Mouse (Mus musculus) MEL (cell line): ENCODE measurements around the gene Tln2. TPM values are rescaled to one million over a fixed set of nuclear protein-coding genes. Genes with fewer than 3 reads are reported as not detected.

Experiments used
- DNase-seq: peaks from one replicate; pipeline ENCODE4 v3.0.0; 2011; ENCODE audit warnings: low read depth, low spot score
- H3K27ac ChIP-seq: 2 replicates; pipeline ENCODE4 v1.5.1; 2012; ENCODE audit warnings: low read depth, mild to moderate bottlenecking, control low read depth, low read length, moderate library complexity; ENCODE audit not compliant: control insufficient read depth
- H3K27me3 ChIP-seq, 2 experiments: fragments of 150-350 bp in 1 of 2; sonication (generic) in 1 of 2; 2 replicates each; pipeline ENCODE4 v1.6.1; 2012; ENCODE audit warnings: low read length in 2 of 2, mild to moderate bottlenecking in 2 of 2, improper control_type of control experiment in 1 of 2, moderate library complexity in 1 of 2; ENCODE audit not compliant: insufficient read depth in 2 of 2, control insufficient read depth in 1 of 2
- H3K36me3 ChIP-seq, 2 experiments: 2 replicates each; pipeline ENCODE4 v1.6.1; 2012 to 2014; ENCODE audit warnings: low read length in 2 of 2, improper control_type of control experiment in 1 of 2, inconsistent platforms in 1 of 2, mild to moderate bottlenecking in 1 of 2; ENCODE audit not compliant: insufficient read depth in 2 of 2, control insufficient read depth in 1 of 2
- H3K4me1 ChIP-seq, 2 experiments: fragments of 150-350 bp in 1 of 2; sonication (generic) in 1 of 2; 2 replicates each; pipeline ENCODE4 v1.6.1; 2012; ENCODE audit warnings: low read length in 2 of 2, improper control_type of control experiment in 1 of 2, mild to moderate bottlenecking in 1 of 2; ENCODE audit not compliant: insufficient read depth in 2 of 2, control insufficient read depth in 1 of 2
- H3K4me3 ChIP-seq, 2 experiments: fragments of 150-350 bp in 1 of 2; sonication (generic) in 1 of 2; 2 replicates each; pipeline ENCODE4 v1.5.1; 2012; ENCODE audit warnings: low read depth in 2 of 2, low read length in 2 of 2, mild to moderate bottlenecking in 2 of 2, moderate library complexity in 2 of 2, control low read depth in 1 of 2, improper control_type of control experiment in 1 of 2; ENCODE audit not compliant: control insufficient read depth in 1 of 2, insufficient read depth in 1 of 2
- H3K79me2 ChIP-seq: 2 replicates; pipeline ENCODE4 v1.6.1; 2012; ENCODE audit warnings: mild to moderate bottlenecking, low read length, moderate library complexity; ENCODE audit not compliant: control insufficient read depth, poor library complexity, insufficient read depth
- H3K9ac ChIP-seq: 2 replicates; pipeline ENCODE4 v1.6.1; 2012; ENCODE audit warnings: low read depth, mild to moderate bottlenecking, control low read depth, low read length, moderate library complexity; ENCODE audit not compliant: control insufficient read depth, poor library complexity, severe bottlenecking
- H3K9me3 ChIP-seq: fragments of 150-350 bp; sonication (generic); replicated peaks from 2 replicates; pipeline ENCODE4 v1.6.1; 2012; ENCODE audit warnings: mild to moderate bottlenecking, low read length, improper control_type of control experiment, moderate library complexity; ENCODE audit not compliant: insufficient read depth
- CHD1 ChIP-seq: IDR thresholded peaks from 2 replicates; pipeline ENCODE4 v1.6.1; 2012; ENCODE audit warnings: low read depth, mild to moderate bottlenecking, inconsistent platforms, low read length, improper control_type of control experiment
- CTCF ChIP-seq, 3 experiments: IDR thresholded peaks in 2 of 3; conservative IDR thresholded peaks in 1 of 3; 2 replicates each; pipeline ENCODE4 v1.5.1; 2011 to 2012; ENCODE audit warnings: low read length in 3 of 3, low read depth in 2 of 3, mild to moderate bottlenecking in 2 of 3, improper control_type of control experiment in 1 of 3, inconsistent platforms in 1 of 3, mixed read lengths in 1 of 3, moderate library complexity in 1 of 3; ENCODE audit not compliant: control insufficient read depth in 1 of 3, insufficient read depth in 1 of 3, poor library complexity in 1 of 3, severe bottlenecking in 1 of 3
- ELF1 ChIP-seq: IDR thresholded peaks from 2 replicates; pipeline ENCODE4 v1.6.1; 2014; ENCODE audit warnings: low read depth, mild to moderate bottlenecking, inconsistent platforms, low read length, improper control_type of control experiment, moderate library complexity
- GABPA ChIP-seq: IDR thresholded peaks from 2 replicates; pipeline ENCODE4 v1.6.1; 2012; ENCODE audit warnings: low read depth, mild to moderate bottlenecking, inconsistent platforms, low read length, improper control_type of control experiment, moderate library complexity
- GATA1 ChIP-seq: IDR thresholded peaks from 2 replicates; pipeline ENCODE4 v1.6.1; 2011; ENCODE audit warnings: low read depth, low read length, improper control_type of control experiment
- KAT2A ChIP-seq: conservative IDR thresholded peaks from 2 replicates; pipeline ENCODE4 v1.6.1; 2012; ENCODE audit warnings: low read depth, low read length, improper control_type of control experiment, inconsistent platforms
- MAX ChIP-seq: IDR thresholded peaks from 2 replicates; pipeline ENCODE4 v1.6.1; 2011; ENCODE audit warnings: low read length, improper control_type of control experiment
- MEF2A ChIP-seq: IDR thresholded peaks from 2 replicates; pipeline ENCODE4 v1.6.1; 2014; ENCODE audit warnings: low read depth, mild to moderate bottlenecking, inconsistent platforms, low read length, improper control_type of control experiment; ENCODE audit not compliant: poor library complexity, insufficient replicate concordance, severe bottlenecking; ENCODE audit errors: extremely low read depth
- MYB ChIP-seq: IDR thresholded peaks from 2 replicates; pipeline ENCODE4 v1.6.1; 2011; ENCODE audit warnings: mild to moderate bottlenecking, low read depth, low read length, improper control_type of control experiment
- NELFE ChIP-seq: IDR thresholded peaks from 2 replicates; pipeline ENCODE4 v1.6.1; 2011; ENCODE audit warnings: low read depth, low read length, improper control_type of control experiment
- POLR2AphosphoS2 ChIP-seq: IDR thresholded peaks from 2 replicates; pipeline ENCODE4 v1.6.1; 2011; ENCODE audit warnings: low read length, improper control_type of control experiment
- POLR2AphosphoS5 ChIP-seq: IDR thresholded peaks from 2 replicates; pipeline ENCODE4 v1.6.1; 2012; ENCODE audit warnings: low read depth, borderline replicate concordance, mild to moderate bottlenecking, inconsistent platforms, low read length, moderate library complexity, mixed read lengths
- RCOR1 ChIP-seq: IDR thresholded peaks from 2 replicates; pipeline ENCODE4 v1.6.1; 2012; ENCODE audit warnings: low read depth, mild to moderate bottlenecking, inconsistent platforms, low read length, improper control_type of control experiment
- SIN3A ChIP-seq: IDR thresholded peaks from 2 replicates; pipeline ENCODE4 v1.6.1; 2012; ENCODE audit warnings: low read length, improper control_type of control experiment, inconsistent platforms
- TAL1 ChIP-seq: IDR thresholded peaks from 2 replicates; pipeline ENCODE4 v1.6.1; 2012; ENCODE audit warnings: mild to moderate bottlenecking, inconsistent platforms, low read length, moderate library complexity, mixed read lengths
- TBP ChIP-seq: IDR thresholded peaks from 2 replicates; pipeline ENCODE4 v1.8.0; 2011; ENCODE audit warnings: low read depth, low read length, improper control_type of control experiment
- TCF12 ChIP-seq: IDR thresholded peaks from 2 replicates; pipeline ENCODE4 v1.6.1; 2014; ENCODE audit warnings: low read depth, mild to moderate bottlenecking, inconsistent platforms, low read length, improper control_type of control experiment, moderate library complexity
- UBTF ChIP-seq: IDR thresholded peaks from 2 replicates; pipeline ENCODE4 v1.6.1; 2012; ENCODE audit warnings: low read depth, mild to moderate bottlenecking, inconsistent platforms, low read length, improper control_type of control experiment, moderate library complexity, borderline replicate concordance; ENCODE audit not compliant: insufficient read depth
- ZC3H11A ChIP-seq: IDR thresholded peaks from 2 replicates; pipeline ENCODE4 v1.6.1; 2012; ENCODE audit warnings: low read depth, mild to moderate bottlenecking, inconsistent platforms, low read length, improper control_type of control experiment
- ZKSCAN1 ChIP-seq: IDR thresholded peaks from 2 replicates; pipeline ENCODE4 v1.6.1; 2012; ENCODE audit warnings: low read depth, mild to moderate bottlenecking, inconsistent platforms, low read length, improper control_type of control experiment, moderate library complexity
- ZNF384 ChIP-seq: IDR thresholded peaks from 2 replicates; pipeline ENCODE4 v1.6.1; 2012; ENCODE audit warnings: low read depth, mild to moderate bottlenecking, inconsistent platforms, low read length, improper control_type of control experiment
- polyA plus RNA-seq, 2 experiments: library from polyadenylated mRNA; stranded (reverse) in 1 of 2; unstranded in 1 of 2; fragments of >175 nt in 1 of 2; fragments of >200 nt in 1 of 2; gene quantifications; 2 replicates each; pipeline versions ENCODE4 v1.2.1 to v1.2.4; 2012; ENCODE audit warnings: low replicate concordance in 2 of 2, low read depth in 1 of 2; ENCODE audit not compliant: insufficient read length in 2 of 2, insufficient read depth in 1 of 2, missing spikeins in 1 of 2
- total RNA-seq: library from RNA; depleted of rRNA; stranded (reverse); fragments of 300-350 nt; gene quantifications from 2 replicates; pipeline ENCODE4 v1.2.3, GENCODE M21; 2012

The Tln2 gene
- total and polyA plus RNA-seq, 3 experiments: not detected

DNA sequence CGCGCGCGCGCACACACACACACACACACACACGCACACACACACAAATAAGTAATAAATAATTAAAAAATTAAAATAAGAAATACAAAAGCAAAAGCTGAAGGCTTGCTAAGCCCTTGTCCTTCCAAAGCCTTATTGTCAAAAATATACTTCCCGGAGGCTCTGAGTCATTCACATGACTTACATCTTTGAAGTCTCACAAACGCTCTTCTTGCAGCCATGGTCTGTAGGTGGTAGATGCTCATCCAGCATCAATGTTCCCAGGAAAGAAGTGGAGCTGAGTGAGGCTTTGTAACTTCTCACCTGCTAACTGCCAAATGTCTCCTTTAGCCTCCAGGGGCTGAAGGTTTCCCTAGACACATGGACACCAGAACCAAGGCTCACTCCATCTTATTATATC lies 362.9 kb downstream of the Tln2 start:
- H3K4me1 ChIP-seq: no peaks in the 10 kb centered on the region
- no peaks in the 10 kb centered on the region for H3K36me3 ChIP-seq
- H3K27me3 ChIP-seq: no peaks in the 10 kb centered on the region
- DNase-seq: no peak
- no peak overlapping the region for H3K27ac ChIP-seq
- no peak overlapping the region for H3K9ac ChIP-seq
- TF ChIP-seq ZC3H11A: no peak
- no peaks in the 10 kb centered on the region for H3K9me3 ChIP-seq
- no peaks in the 10 kb centered on the region for H3K79me2 ChIP-seq
- no peak overlapping the region for H3K4me3 ChIP-seq

DNA sequence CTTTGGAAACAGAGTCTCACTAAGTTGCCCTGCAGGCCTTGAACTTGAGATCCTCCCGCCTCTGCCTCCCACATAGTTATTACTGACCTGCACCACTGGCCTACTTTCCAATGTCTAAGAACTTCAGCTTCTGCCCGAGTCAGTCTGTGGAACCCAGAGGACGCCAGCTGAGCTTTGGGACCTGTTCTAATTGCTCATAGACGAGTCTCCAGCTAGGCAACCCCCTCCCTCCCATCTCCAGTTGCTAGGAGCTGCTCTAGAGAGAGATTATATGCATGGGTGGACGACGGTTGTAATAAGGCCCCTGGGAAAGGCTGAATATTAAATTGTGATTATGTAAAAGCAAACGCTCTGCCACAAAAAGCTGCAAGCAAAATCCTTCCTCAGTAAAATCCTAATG lies 364.2 kb downstream of the Tln2 start:
- Histone ChIP-seq H3K9ac (no peak overlapping the region), H3K4me3 (no peak overlapping the region), H3K36me3 (no peaks in the 10 kb centered on the region), H3K4me1 (no peaks in the 10 kb centered on the region), H3K27me3 (no peaks in the 10 kb centered on the region), H3K27ac (no peak overlapping the region), H3K79me2 (no peaks in the 10 kb centered on the region), H3K9me3 (no peaks in the 10 kb centered on the region)
- no peak for DNase-seq
- no peak for TF ChIP-seq TAL1
- no peak for TF ChIP-seq RCOR1
- no peak for TF ChIP-seq MAX
- TF ChIP-seq TBP: no peak
- TF ChIP-seq GABPA: no peak
- TF ChIP-seq SIN3A: no peak
- no peak for TF ChIP-seq MEF2A
- no peak for TF ChIP-seq TCF12

DNA sequence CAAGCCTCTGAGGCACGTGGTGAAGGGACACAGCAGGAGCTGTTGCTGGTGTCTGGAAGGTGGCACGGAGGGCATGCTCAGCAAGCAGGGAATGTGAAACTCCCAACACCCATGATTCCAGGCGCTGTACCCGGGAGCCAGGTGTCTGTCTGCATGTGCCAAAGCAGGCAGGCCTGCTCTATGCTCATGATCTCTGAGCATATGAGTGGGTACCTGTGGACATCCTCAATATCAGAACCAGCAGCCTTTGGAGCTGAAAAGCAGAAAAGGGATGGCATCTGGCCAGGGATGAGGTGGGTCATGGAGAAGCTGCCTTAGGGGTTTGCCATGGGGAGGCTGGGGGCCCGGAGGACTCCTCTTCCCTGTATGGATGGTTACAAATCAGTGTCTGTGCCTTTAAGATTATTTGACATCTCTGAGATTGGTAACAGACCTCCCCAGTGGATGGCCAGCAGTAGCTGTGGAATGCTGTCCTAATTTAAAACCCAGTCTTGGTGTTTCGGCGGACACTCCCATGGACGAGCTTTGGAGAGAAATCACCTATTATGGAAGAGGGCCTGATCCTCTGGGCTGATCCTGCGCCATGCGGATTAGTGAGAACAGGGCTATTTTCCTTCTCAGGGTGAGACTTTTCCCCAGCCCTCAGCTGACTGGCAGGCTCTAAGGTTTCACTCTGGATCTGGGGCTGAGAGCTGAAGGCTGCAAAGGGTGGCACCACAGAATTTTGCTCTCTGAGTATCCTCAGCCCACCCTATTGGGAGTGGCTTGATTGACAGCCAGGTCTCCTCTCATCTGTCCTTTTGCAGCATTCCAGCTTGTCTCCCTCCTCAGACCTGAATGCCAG lies 367.8 kb downstream of the Tln2 start:
- Histone ChIP-seq H3K9me3 (no peaks in the 10 kb centered on the region), H3K27ac (no peak overlapping the region), H3K79me2 (no peaks in the 10 kb centered on the region), H3K4me1 (no peaks in the 10 kb centered on the region), H3K27me3 (no peaks in the 10 kb centered on the region), H3K36me3 (no peaks in the 10 kb centered on the region), H3K4me3 (no peak overlapping the region), H3K9ac (no peak overlapping the region)
- TF ChIP-seq ZNF384 (no peak), ZC3H11A (no peak), ZKSCAN1 (no peak), GABPA (no peak), GATA1 (no peak), MAX (no peak), POLR2AphosphoS5 (no peak), ELF1 (no peak), CHD1 (no peak), MYB (no peak), NELFE (no peak), SIN3A (no peak), CTCF (IDR thresholded peaks at IDR 0.05 in 2 of 3, conservative IDR thresholded peaks at IDR 0.05 in 1 of 3; ENCODE audit: control insufficient read depth in 1 of 3, insufficient read depth in 1 of 3, low read depth in 2 of 3, low read length in 3 of 3, poor library complexity in 1 of 3, severe bottlenecking in 1 of 3) (no peak), KAT2A (no peak), TBP (no peak), UBTF (no peak), POLR2AphosphoS2 (no peak)
- no peak for DNase-seq
